Mouse (Mus musculus): Measurements from ENCODE around the gene Gskip.

The Gskip gene

DNA sequence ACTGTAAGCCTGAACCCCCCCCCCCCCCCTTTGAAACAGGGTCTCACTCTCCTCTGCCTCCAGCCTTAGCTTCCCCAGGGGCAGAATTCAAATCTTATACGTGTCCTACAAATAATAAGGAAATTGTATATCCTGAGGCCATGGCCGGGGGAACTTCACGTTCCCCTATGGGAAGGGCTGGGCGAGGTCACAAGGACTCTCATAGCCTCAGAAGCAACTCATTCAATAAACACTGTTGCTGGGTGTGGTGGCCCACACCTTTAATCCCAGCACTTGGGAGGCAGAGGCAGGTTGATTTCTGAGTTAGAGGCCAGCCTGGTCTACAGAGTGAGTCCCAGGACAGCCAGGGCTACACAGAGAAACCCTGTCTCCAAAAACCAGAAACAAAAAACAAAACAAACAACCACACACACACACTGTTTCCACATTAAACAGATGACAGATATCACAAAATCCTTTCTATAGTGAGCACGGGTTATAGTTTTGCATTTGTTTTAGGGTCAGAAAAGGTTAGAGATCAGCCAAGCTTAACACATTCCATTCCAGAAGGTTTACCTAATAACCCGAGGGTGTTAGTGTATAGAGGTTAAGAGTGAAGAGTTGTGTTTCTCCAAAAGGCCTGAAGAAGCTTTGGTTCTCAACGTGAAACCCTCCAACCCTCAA is 50.7 kb downstream of the Gskip start:
- no peaks in the 10 kb centered on the region for H3K27me3 ChIP-seq (ENCODE audit: control insufficient read depth, insufficient read depth, low read length, poor library complexity, severe bottlenecking)
- no peaks in the 10 kb centered on the region for H3K36me3 ChIP-seq (ENCODE audit: control insufficient read depth, insufficient read depth, low read length, poor library complexity, severe bottlenecking)
- DNase-seq (ENCODE audit: low read depth, low spot score), result no peak

DNA sequence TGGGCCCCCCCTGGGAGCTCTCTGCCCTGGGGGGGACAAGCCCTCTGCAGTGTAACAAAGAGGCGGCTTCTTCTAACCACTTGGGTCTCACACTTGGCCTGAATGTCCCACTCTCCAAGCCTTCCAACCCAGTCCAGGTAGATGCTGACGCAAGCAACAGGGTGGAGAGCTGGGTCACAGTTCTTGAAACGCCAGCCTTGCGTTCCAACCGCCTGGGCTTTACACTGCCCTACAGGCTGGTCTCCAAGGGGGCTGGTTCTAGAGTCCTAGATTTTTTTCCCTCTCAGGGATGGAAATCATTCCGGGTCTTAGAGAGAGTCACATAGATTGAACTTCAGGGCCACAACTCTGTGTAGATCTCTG is 51.2 kb downstream of the Gskip start:
- no peak for DNase-seq (ENCODE audit: low read depth, low spot score)
- H3K27me3 ChIP-seq (ENCODE audit: control insufficient read depth, insufficient read depth, low read length, poor library complexity, severe bottlenecking), result no peaks in the 10 kb centered on the region
- no peaks in the 10 kb centered on the region for H3K36me3 ChIP-seq (ENCODE audit: control insufficient read depth, insufficient read depth, low read length, poor library complexity, severe bottlenecking)

DNA sequence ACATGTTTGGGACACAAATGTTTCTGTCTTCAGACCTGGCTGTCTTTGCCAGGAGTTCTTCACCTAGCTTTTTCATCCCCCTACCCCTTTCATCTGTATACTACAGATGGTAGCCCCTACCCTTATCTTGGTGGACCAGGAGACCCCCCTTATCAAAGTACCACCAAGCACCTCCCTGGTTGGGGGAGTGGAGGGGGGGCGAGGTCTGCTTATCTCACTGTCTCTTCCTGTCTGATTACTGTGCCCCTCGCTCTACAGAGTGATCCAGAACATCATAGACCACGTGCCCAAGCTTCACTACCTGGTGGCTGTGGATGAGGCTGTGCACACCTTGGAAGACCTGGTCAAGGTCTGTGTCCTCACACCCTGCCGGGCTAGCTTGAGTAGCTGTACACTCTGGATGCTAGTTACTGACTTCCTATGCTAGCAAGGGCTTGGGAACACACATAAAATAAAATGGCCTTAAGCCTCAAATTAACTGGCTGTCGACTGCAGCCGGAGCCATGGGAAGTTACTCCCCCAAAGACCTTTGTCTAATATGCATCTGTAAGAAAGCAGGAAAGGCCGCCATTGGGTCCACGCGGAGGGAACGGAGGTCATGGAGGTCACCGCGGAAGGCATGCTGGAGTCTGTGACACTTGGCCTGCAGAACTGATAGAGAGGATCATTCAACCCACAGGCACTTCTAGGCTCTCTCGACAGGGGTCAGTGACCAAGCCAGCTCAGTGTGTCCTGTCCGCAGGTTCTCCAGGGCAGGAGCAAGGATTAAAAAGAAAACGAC is 53.9 kb downstream of the Gskip start:
- DNase-seq (ENCODE audit: low read depth, low spot score), result no peak
- Histone ChIP-seq H3K27me3 (ENCODE audit: control insufficient read depth, insufficient read depth, low read length, poor library complexity, severe bottlenecking) (no peaks in the 10 kb centered on the region), H3K36me3 (ENCODE audit: control insufficient read depth, insufficient read depth, low read length, poor library complexity, severe bottlenecking) (no peaks in the 10 kb centered on the region)

DNA sequence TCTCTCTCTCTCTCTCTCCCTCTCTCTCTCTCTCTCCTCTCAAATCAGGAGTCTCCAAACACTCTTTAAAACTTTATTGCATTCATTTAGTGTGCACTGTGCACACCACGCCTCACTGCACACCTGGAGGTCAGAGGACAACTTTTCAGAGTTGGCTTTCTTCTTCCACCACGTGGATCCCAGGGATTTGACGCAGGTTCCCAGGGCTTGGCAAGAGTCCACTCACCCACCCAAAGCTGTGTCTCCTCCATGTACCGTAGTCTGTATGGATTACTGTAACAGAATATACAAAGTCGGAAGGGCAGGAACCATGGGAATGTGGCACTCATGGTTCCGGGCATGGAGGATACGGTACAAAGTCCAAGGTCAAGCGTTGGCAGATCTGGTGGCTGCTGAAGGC is 55.0 kb downstream of the Gskip start:
- no peaks in the 10 kb centered on the region for H3K27me3 ChIP-seq (ENCODE audit: control insufficient read depth, insufficient read depth, low read length, poor library complexity, severe bottlenecking)
- no peaks in the 10 kb centered on the region for H3K36me3 ChIP-seq (ENCODE audit: control insufficient read depth, insufficient read depth, low read length, poor library complexity, severe bottlenecking)
- no peak for DNase-seq (ENCODE audit: low read depth, low spot score)

DNA sequence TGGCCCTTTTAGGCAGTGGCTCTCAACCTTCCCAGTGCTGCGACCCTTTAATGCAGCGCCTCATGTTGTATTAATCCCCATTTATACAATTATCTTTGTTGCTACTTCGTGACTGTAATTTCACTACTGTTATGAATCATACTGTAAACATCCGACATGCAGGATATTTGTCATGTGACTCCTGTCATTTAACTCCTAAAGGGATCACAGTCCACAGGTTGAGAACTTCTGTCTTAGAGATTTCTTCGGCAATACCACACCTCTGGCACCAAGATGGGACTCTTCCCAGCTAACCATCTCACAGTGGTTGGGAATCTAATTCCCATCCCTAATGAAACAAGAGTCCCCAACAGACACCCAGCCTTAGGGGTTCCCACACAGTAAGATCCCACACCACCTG is 63.5 kb downstream of the Gskip start:
- Histone ChIP-seq H3K27me3 (ENCODE audit: control insufficient read depth, insufficient read depth, low read length, poor library complexity, severe bottlenecking) (no peaks in the 10 kb centered on the region), H3K36me3 (ENCODE audit: control insufficient read depth, insufficient read depth, low read length, poor library complexity, severe bottlenecking) (no peaks in the 10 kb centered on the region)
- no peak for DNase-seq (ENCODE audit: low read depth, low spot score)
